13 mouse cellular contexts compared by ENCODE assay signal in genomic region chr9:89821853-89822243, GRCm38 (mm10).
DNase-seq lines count a peak whose midpoint lies in the region; ATAC-seq lines count a peak whose summit lies in the region.
"Had no signal": no experiment of that assay in that cellular context is flagged by ENCODE, and none has a peak within 500 bp of the region (broad histone marks: within the 10 kb centered on the region; RNA-seq: fewer than 3 reads in every experiment).

No protein-coding gene starts in this region.

- no peaks in the 10 kb centered on the region for H3K9me3 ChIP-seq in forebrain, embryonic 16.5 days (ENCODE audit: control insufficient read depth, low read length)
- no peaks in the 10 kb centered on the region for H3K9me3 ChIP-seq in forebrain, embryonic 10.5 days
- H3K9me3 ChIP-seq in hindbrain, embryonic 13.5 days: no peaks in the 10 kb centered on the region
- no peaks in the 10 kb centered on the region for H3K9me3 ChIP-seq in hindbrain, embryonic 11.5 days (ENCODE audit: control insufficient read depth, low read length)
- H3K9me3 ChIP-seq in hindbrain, embryonic 15.5 days: no peaks in the 10 kb centered on the region
- no peaks in the 10 kb centered on the region for H3K9me3 ChIP-seq in midbrain, embryonic 16.5 days (replicated peaks; ENCODE audit: control insufficient read depth, low read length, poor library complexity, severe bottlenecking)
- H3K9me3 ChIP-seq: neural tube, embryonic 12.5 days had no signal

- H3K4me2 ChIP-seq in forebrain, embryonic 16.5 days (ENCODE audit: low read length): no peak overlapping the region
- no peak overlapping the region for H3K4me2 ChIP-seq in hindbrain, embryonic 13.5 days
- no peak overlapping the region for H3K4me2 ChIP-seq in hindbrain, embryonic 11.5 days (replicated peaks; ENCODE audit: low read depth, low read length)
- H3K4me2 ChIP-seq in hindbrain, embryonic 15.5 days: 0 out of 2 replicates have a peak overlapping the region, but pooled peaks have one; percentile 21
- H3K4me2 ChIP-seq in midbrain, embryonic 16.5 days (ENCODE audit: low read length): no peak overlapping the region
- H3K4me2 ChIP-seq: neural tube, embryonic 12.5 days had no signal

- H3K27me3 ChIP-seq in forebrain, embryonic 16.5 days (replicated peaks; ENCODE audit: control insufficient read depth, insufficient read depth, low read length): no peaks in the 10 kb centered on the region
- no peaks in the 10 kb centered on the region for H3K27me3 ChIP-seq in forebrain, embryonic 10.5 days (ENCODE audit: poor library complexity, severe bottlenecking)
- H3K27me3 ChIP-seq in hindbrain, embryonic 13.5 days: no peaks in the 10 kb centered on the region
- H3K27me3 ChIP-seq in hindbrain, embryonic 11.5 days (ENCODE audit: control insufficient read depth, insufficient read depth, low read length): no peaks in the 10 kb centered on the region
- no peaks in the 10 kb centered on the region for H3K27me3 ChIP-seq in hindbrain, embryonic 15.5 days
- H3K27me3 ChIP-seq in midbrain, embryonic 16.5 days (ENCODE audit: control insufficient read depth, insufficient read depth, low read depth, low read length): no peaks in the 10 kb centered on the region
- H3K27me3 ChIP-seq: neural tube, embryonic 12.5 days had no signal

- no peaks in the 10 kb centered on the region for H3K36me3 ChIP-seq in forebrain, embryonic 16.5 days (ENCODE audit: control insufficient read depth, insufficient read depth)
- H3K36me3 ChIP-seq in forebrain, embryonic 10.5 days (replicated peaks): no peaks in the 10 kb centered on the region
- H3K36me3 ChIP-seq in hindbrain, embryonic 13.5 days: no peaks in the 10 kb centered on the region
- H3K36me3 ChIP-seq in hindbrain, embryonic 11.5 days (ENCODE audit: control insufficient read depth, insufficient read depth, low read length): no peaks in the 10 kb centered on the region
- no peaks in the 10 kb centered on the region for H3K36me3 ChIP-seq in hindbrain, embryonic 15.5 days
- no peaks in the 10 kb centered on the region for H3K36me3 ChIP-seq in midbrain, embryonic 16.5 days (ENCODE audit: control insufficient read depth, insufficient read depth, low read length)
- H3K36me3 ChIP-seq: neural tube, embryonic 12.5 days had no signal

- DNase-seq in forebrain, embryonic 10.5 days (ENCODE audit: extremely low spot score, low spot score): no peak
- no peak for DNase-seq in hindbrain, embryonic 11.5 days (ENCODE audit: low spot score)
- DNase-seq in urinary bladder, postnatal 10 days (ENCODE audit: low spot score): no peak
- no peak for DNase-seq in frontal cortex, postnatal 36 days (ENCODE audit: low spot score in 2 of 2)
- DNase-seq: cerebellum, adult 8-10 months; embryo, embryonic 11 days; kidney, adult 11 months; spleen, adult 18-20 months had no signal

- H3K4me1 ChIP-seq in forebrain, embryonic 16.5 days (replicated peaks; ENCODE audit: control insufficient read depth, insufficient read depth, low read length): peaks cover 5% of the 10 kb centered on the region
- no peaks in the 10 kb centered on the region for H3K4me1 ChIP-seq in forebrain, embryonic 10.5 days
- H3K4me1 ChIP-seq in hindbrain, embryonic 13.5 days (replicated peaks): peaks cover 17% of the 10 kb centered on the region
- no peaks in the 10 kb centered on the region for H3K4me1 ChIP-seq in hindbrain, embryonic 11.5 days (replicated peaks; ENCODE audit: control insufficient read depth, insufficient read depth, low read length)
- peaks cover 15% of the 10 kb centered on the region for H3K4me1 ChIP-seq in hindbrain, embryonic 15.5 days (replicated peaks)
- H3K4me1 ChIP-seq in midbrain, embryonic 16.5 days (ENCODE audit: control insufficient read depth, insufficient read depth, low read length): peaks cover 8% of the 10 kb centered on the region
- H3K4me1 ChIP-seq: neural tube, embryonic 12.5 days had no signal

- no peak overlapping the region for H3K9ac ChIP-seq in forebrain, embryonic 16.5 days (replicated peaks; ENCODE audit: low read depth, low read length)
- no peak overlapping the region for H3K9ac ChIP-seq in hindbrain, embryonic 13.5 days
- H3K9ac ChIP-seq in hindbrain, embryonic 11.5 days (ENCODE audit: low read depth, low read length): no peak overlapping the region
- no peak overlapping the region for H3K9ac ChIP-seq in hindbrain, embryonic 15.5 days
- no peak overlapping the region for H3K9ac ChIP-seq in midbrain, embryonic 16.5 days (ENCODE audit: low read depth, low read length)
- H3K9ac ChIP-seq: neural tube, embryonic 12.5 days had no signal

- 75% methylated on average over 4 of the region's 4 CpGs for WGBS in forebrain, embryonic 16.5 days
- WGBS in forebrain, embryonic 10.5 days: 86% methylated on average over 4 of the region's 4 CpGs
- WGBS in hindbrain, embryonic 13.5 days: 92% methylated on average over 4 of the region's 4 CpGs
- WGBS in hindbrain, embryonic 11.5 days: 90% methylated on average over 4 of the region's 4 CpGs
- 75% methylated on average over 4 of the region's 4 CpGs for WGBS in hindbrain, embryonic 15.5 days
- 66% methylated on average over 4 of the region's 4 CpGs for WGBS in midbrain, embryonic 16.5 days

- 0 out of 2 replicates have a peak, but pooled peaks have one; percentile 21 for ATAC-seq in forebrain, embryonic 16.5 days
- ATAC-seq in hindbrain, embryonic 13.5 days (ENCODE audit: low FRiP score): peak; percentile 58
- no peak for ATAC-seq in hindbrain, embryonic 11.5 days (ENCODE audit: low FRiP score)
- 0 out of 2 replicates have a peak, but pooled peaks have one; percentile 24 for ATAC-seq in hindbrain, embryonic 15.5 days (ENCODE audit: low FRiP score, low read depth)
- peak; percentile 33; the same call in 1 of the 2 replicates for ATAC-seq in midbrain, embryonic 16.5 days

- H3K4me3 ChIP-seq in forebrain, embryonic 16.5 days (replicated peaks; ENCODE audit: low read length): no peak overlapping the region
- H3K4me3 ChIP-seq in forebrain, embryonic 10.5 days: no peak overlapping the region
- no peak overlapping the region for H3K4me3 ChIP-seq in hindbrain, embryonic 13.5 days
- H3K4me3 ChIP-seq in hindbrain, embryonic 11.5 days (ENCODE audit: low read depth, low read length): no peak overlapping the region
- H3K4me3 ChIP-seq in hindbrain, embryonic 15.5 days: no peak overlapping the region
- H3K4me3 ChIP-seq in midbrain, embryonic 16.5 days (ENCODE audit: low read depth, low read length): no peak overlapping the region
- H3K4me3 ChIP-seq: neural tube, embryonic 12.5 days had no signal

- H3K27ac ChIP-seq in forebrain, embryonic 16.5 days (ENCODE audit: low read length): no peak overlapping the region
- no peak overlapping the region for H3K27ac ChIP-seq in forebrain, embryonic 10.5 days
- H3K27ac ChIP-seq in hindbrain, embryonic 13.5 days: peak overlapping the region; percentile 83
- no peak overlapping the region for H3K27ac ChIP-seq in hindbrain, embryonic 11.5 days (ENCODE audit: low read depth, low read length)
- peak overlapping the region; percentile 73 for H3K27ac ChIP-seq in hindbrain, embryonic 15.5 days (replicated peaks)
- peak overlapping the region; percentile 4; the same call in 1 of the 2 replicates for H3K27ac ChIP-seq in midbrain, embryonic 16.5 days (ENCODE audit: low read length)
- H3K27ac ChIP-seq: neural tube, embryonic 12.5 days had no signal

Comparison
In these comparisons a context has a peak if more than half of its experiments do, and no peak if none do; other contexts are left out.
1. H3K27ac ChIP-seq: peak in hindbrain, embryonic 13.5 days (single experiment), hindbrain, embryonic 15.5 days (single experiment) and midbrain, embryonic 16.5 days (single experiment); none in forebrain, embryonic 16.5 days (single experiment), forebrain, embryonic 10.5 days (single experiment) and hindbrain, embryonic 11.5 days (single experiment).